Mouse (Mus musculus) spleen, adult 2 months (tissue): ENCODE data around the gene Olfr374.

Experiments
- CTCF ChIP-seq: fragments of 200-500 bp; IDR thresholded peaks from 2 replicates; pipeline ENCODE4 v1.5.1; 2011; ENCODE audit warnings: mild to moderate bottlenecking, inconsistent platforms; ENCODE audit not compliant: insufficient read depth, insufficient read length, insufficient replicate concordance; ENCODE audit errors: extremely low read depth
- POLR2A ChIP-seq: fragments of 200-500 bp; IDR thresholded peaks from 2 replicates; pipeline ENCODE4 v1.6.1; 2011; ENCODE audit warnings: low read depth, low read length, inconsistent platforms

GRCm38 (mm10) chr8:72105165-72105564, 1.7 kb upstream of the Olfr374 start:
- TF ChIP-seq POLR2A (no peak), CTCF (peak; percentile 54; the same call in 1 of the 2 replicates)
